Mouse (Mus musculus) small intestine, adult 2 months (tissue): ENCODE measurements around the gene Rnf151.

ENCODE experiments used
- CTCF ChIP-seq: fragments of 200-500 bp; IDR thresholded peaks from 2 replicates; pipeline ENCODE4 v1.5.1; 2012; ENCODE audit warnings: low read depth, mild to moderate bottlenecking, control low read depth, inconsistent platforms, low read length, moderate library complexity, mixed read lengths; ENCODE audit not compliant: insufficient replicate concordance, insufficient read length; ENCODE audit errors: extremely low read depth
- POLR2A ChIP-seq: fragments of 200-500 bp; IDR thresholded peaks from 2 replicates; pipeline ENCODE4 v1.6.1; 2012; ENCODE audit warnings: low read depth, mild to moderate bottlenecking, control low read depth, inconsistent platforms, low read length, moderate library complexity

- TF ChIP-seq POLR2A (no peak), CTCF (no peak)
Observed at GRCm38 (mm10) chr17:24727618-24728017, 9.8 kb upstream of the Rnf151 start, which contains the start of gene Rpl3l.
